Mouse (Mus musculus) adrenal gland, postnatal 36 days (tissue): ENCODE data around the gene Gm17409. TPM values are rescaled to one million over a fixed set of nuclear protein-coding genes. Genes with fewer than 3 reads are reported as not detected.

Experiments
- DNase-seq, 2 experiments: peaks; one replicate each; pipeline ENCODE4 v3.0.0; 2021; ENCODE audit warnings: mixed read lengths in 1 of 2
- long read RNA-seq, 2 experiments: library from polyadenylated mRNA; stranded (forward); transcript quantifications; one replicate each; pipeline ENCODE4 v2.0.0; 2021; ENCODE audit warnings: borderline sequencing depth in 2 of 2
- total RNA-seq, 2 experiments: library from RNA; stranded (reverse); gene quantifications; 2 replicates each; pipeline ENCODE4 v1.2.3; 2021

Gene Gm17409
- not detected for total RNA-seq
- long read RNA-seq, experiment 1, result 0 reads
- long read RNA-seq, experiment 2, result 0 reads

GRCm38 (mm10) chr2:58469816-58470215 is at the start of gene Gm17409:
TSS of gene Gm17409 (plus strand) at chr2:58470116.
- no peak for DNase-seq

GRCm38 (mm10) chr2:58423319-58423718 is 46.6 kb upstream of the Gm17409 start:
- no peak for DNase-seq

DNA sequence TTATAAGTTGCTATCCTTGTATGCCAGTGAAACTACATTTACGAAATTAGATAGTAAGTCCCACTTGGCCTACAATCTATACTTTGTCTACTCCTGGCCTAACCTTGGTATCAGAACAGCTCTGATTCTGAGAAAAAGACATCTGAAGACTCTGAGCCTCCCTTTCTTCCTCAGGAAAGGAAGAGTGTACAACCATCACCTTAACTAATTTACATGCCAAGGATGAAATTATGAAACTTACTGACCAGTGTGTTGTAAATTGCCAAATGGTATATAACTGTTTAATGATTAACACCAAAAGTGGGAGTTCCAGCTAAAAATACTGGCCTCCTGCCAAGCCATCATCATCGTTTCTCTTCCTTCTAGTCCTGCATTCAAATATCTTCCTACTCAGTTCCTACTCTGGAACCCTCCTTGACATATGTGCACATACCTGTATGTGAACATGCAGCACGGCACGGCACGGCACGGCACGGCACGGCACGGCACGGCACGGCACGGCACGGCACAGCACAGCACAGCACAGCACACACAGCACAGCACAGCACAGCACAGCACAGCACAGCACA is 44.4 kb upstream of the Gm17409 start:
- no peak for DNase-seq

DNA sequence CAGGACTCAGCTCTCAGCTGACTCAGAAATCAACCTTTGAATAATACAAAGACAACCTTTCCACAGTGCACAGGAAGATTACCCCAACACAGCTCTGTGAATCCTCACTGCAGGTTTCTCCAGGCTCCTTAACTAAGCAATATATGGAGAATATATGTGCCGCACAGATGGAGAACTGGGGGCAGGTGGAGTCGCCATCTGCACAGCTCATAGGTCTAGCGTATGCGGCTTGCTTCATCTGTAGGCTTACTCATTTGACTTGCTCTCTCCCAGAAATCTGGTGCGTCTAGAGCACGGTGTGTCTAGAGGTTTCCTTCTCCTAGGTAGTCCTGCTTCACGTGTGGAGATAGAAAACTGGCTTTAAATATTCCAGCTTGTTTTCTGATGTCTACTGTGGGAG is 37.7 kb upstream of the Gm17409 start:
- no peak for DNase-seq

DNA sequence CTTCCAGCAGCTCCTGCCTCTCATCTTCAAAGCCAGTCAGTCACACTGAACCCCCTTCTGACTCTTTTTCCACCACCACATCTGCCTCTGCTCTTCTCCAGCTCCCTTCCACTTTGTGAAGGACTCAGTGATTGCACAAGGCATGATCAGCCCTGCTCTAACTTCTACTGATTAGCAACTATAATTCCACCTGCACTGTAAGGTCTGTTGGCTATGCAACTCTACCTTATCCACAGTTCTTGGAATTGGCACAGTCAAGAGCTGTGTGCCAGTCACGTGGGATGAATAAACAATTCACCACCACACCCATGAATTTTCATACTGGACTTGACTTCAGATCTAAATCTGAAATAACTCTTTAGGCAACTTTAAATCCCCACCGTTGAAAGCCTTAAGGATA is 36.6 kb upstream of the Gm17409 start:
- DNase-seq, result no peak

DNA sequence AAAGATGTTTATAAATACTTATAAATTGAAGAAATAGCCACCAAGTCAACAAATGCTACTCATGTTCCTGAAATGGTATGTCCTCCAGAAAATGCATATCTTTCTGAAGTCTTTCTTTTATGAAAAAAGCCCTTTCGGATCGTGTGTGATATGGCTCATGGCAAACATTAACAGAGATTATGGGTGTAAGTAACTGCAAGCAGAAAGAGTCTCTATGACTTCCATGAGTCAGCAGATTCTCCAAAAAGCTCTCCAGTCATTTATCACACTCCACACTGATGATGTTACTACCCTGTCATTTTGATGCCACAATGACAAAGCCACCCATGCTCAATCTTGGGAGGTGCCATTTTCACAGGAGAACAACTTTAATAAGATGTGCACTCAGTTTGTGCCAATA is 35.5 kb upstream of the Gm17409 start:
- no peak for DNase-seq

DNA sequence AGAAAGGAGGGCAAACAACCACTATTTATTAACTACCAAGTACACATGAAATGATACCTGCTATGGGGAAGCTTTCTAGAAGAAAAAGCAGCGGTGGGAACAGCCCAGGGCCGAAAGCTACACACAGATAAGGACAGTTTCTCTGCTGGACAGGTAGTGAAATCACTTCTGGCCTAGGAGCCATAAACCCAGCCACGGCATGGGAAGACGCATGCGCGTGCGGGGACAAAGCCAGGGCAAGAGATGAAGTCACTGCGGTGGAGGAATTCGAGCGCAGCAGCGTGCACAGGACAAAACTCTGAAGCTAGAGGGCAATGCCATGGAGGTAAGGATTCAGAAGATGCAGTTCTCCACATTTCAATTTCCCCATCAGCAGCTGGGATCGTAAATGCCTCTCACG is 34.4 kb upstream of the Gm17409 start:
- no peak for DNase-seq

DNA sequence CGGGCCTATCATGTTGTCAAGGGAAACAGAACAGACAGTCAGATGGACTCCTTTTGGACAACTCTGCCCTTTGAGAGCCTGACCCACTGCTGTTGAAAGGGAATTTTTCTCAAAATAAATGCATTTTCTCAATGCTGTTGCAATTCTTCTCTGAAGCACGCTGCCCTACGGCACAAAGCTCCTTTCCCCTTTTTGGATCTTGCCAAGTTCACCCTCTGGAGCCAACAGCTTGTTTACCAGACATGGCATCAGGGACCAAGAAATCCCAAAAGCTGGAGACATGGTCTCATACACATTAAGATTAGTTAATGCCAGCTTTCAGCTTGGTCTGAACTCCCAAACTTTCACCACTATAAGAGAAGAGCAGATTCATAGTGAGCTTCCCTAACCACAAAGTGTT is 33.0 kb upstream of the Gm17409 start:
- DNase-seq, result peak in 1 of 2 experiments; percentile 5

DNA sequence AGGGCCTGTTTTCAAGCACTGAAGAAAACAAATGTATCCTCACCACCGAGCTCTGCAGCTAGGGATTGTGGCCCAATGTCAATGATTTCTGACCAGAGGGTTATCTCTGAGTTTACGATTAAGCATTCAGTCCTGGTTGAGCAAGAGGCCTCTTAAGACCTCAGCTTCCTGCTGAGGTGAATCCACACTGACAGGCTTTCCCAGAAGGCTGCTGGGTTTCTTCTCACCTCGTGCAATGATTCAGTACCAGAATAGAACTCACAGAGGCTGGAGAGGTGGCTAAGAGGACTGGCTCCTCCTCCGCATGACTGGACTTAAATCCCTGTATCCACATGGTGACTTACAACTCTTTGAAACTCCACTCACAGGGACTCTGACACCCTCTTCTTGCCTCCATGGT is 26.8 kb upstream of the Gm17409 start:
- DNase-seq, result no peak

DNA sequence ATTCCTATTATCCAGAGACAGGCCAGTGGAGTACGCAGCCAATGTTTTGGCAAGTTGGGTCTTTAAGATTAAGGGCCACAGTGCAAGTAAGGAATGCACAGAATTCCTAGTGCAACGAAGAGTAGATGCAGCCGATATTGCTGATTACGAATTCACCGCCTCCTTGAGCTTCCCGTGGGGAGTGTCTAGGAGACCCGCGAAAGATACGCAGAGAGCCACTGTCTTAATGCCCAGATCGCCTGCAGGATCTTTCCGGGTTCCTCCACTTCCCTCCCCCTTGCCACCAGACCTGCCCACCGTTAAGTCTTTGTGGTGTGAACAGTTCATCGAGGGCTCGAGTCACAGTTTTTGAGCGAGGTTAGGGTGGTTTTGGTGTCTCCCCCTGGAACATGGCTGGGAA is 22.9 kb upstream of the Gm17409 start:
- DNase-seq, result no peak

DNA sequence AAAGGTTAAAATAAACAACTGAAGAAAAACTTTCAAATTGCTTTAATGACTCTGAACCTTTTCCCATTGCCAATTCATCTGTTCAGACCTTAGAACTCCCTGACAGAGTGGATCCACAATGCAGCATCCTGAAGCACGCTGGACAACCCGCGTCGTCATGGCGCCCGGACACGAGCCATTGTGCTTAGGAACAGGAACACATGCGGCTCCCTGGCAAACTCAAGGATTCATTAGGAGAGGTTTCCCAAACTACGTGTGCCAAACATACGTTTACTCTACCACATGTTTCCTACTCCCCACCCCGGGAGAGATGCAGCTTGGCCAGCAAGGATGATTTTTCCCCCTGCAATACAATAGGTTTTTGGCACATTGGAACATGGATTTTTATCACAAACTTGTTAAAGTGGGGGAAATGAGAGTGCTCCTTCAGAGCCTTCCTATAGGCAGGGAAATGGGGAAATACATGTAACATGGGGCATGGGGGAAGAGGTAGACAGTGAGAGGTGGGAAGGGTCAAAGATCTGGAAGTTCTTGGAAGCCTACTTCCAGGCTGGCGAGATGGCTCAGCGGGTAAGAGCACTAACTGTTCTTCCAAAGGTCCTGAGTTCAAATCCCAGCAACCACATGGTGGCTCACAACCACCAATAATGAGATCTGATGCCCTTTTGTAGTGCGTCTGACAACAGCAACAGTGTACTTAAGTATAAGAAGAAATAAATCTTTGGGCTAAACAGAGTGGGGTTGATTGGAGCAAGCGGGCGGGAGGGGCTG is 15.6 kb upstream of the Gm17409 start:
- DNase-seq, result no peak

- peak in 1 of 2 experiments; percentile 13 for DNase-seq
Measured at GRCm38 (mm10) chr2:58456843-58457487, 13.0 kb upstream of the Gm17409 start.

DNA sequence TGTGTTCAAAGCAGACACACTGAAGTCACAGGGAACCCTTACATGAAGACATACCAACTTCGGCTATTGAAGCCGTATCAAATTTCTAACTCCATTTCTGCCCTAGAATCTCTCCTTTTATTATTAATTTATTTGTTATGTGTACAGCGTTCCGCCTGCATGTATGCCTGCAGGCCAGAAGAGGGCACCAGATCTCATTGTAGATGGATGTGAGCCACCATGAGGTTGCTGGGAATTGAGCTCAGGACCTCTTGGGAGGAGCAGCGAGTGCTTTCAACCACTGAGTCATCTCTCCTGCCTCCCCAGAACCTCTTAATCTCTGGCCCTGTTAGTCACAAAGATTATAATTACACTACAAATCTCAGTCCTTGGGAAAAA is 12.4 kb upstream of the Gm17409 start:
- DNase-seq, result peak in 1 of 2 experiments; percentile 19

DNA sequence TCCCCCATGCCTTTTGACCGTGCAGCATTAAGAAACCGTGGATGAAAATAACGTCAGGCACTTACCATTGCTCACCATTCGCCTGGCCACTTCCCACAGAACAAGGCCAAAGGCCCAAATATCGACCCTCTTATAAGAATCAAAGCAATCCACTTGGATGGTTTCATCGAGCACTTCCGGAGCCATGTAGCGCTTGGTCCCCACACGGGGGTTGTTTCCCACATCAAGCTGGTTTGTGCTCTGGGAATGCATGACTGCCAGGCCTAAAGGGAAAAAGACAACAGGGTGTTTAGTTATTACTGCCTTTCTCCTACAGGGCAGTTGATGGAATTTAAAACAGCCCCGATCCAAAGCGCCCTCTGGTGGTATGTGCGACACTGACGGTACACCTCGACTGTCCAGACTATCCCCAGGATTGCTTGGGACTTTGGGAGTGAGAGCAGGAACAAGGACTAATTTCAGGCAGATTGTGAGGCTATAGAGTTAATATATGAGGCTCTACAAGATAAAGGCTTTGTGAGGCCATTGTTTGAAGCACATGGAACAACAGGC is 11.0 kb upstream of the Gm17409 start:
- DNase-seq, result peak; percentile 71

- DNase-seq, result no peak
Measured at GRCm38 (mm10) chr2:58470290-58470689, 374 bp downstream of the Gm17409 start.

- no peak for DNase-seq
Measured at GRCm38 (mm10) chr2:58475578-58475977, 5.7 kb downstream of the Gm17409 start.

DNA sequence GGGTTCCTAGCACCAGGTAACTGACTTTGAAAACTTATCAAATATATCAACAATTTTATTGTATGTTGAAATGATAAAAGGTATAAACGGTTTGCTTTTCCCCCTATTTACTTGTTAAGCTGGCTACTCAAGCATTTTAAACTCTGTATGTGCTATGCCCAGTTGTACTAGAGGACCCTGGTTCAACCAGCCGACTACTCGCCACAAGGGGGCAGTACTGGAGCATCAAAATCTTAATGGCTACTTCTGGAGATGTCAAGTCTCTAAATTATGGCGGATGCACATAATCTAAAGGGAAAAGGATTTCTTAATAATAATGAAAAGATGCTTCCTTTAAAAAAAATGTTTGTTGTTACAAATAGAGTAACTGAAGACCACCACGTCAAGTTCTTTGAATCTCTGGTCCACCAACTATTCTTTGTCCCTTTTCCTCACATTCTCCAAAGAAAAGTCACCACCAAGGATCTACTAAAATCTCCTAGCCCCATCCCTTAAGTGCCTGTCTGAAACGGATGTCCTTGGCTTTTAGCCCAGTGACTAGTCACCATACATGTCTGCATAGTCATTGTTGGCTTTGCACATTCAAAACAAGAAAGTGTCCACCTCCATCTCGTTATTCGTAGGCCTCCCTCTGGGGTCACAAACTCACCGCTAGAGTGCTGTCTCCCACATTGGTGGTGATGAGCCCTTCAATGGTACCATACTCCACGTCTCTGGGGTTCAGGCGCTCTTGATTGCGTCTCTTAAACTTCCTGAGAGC is 7.2 kb downstream of the Gm17409 start:
- peak; percentile 87 to 89 for DNase-seq

GRCm38 (mm10) chr2:58478144-58478543 is 8.2 kb downstream of the Gm17409 start:
- no peak for DNase-seq

- no peak for DNase-seq
Measured at GRCm38 (mm10) chr2:58479536-58479935, 9.6 kb downstream of the Gm17409 start.

- DNase-seq, result peak in 1 of 2 experiments; percentile 47
Measured at GRCm38 (mm10) chr2:58480764-58481163, 10.8 kb downstream of the Gm17409 start.

GRCm38 (mm10) chr2:58481450-58482100 is 11.7 kb downstream of the Gm17409 start:
- no peak for DNase-seq
